Mouse (Mus musculus) MEL (cell line): Measurements from ENCODE around the gene Polg. TPM values are rescaled to one million over a fixed set of nuclear protein-coding genes. Genes with fewer than 3 reads are reported as not detected.
A peak's percentile ranks its signal among the peaks of the same experiment; 100 is the strongest.

Experiments
- DNase-seq: peaks from one replicate; pipeline ENCODE4 v3.0.0; 2011; ENCODE audit warnings: low read depth, low spot score
- H3K27ac ChIP-seq: 2 replicates; pipeline ENCODE4 v1.5.1; 2012; ENCODE audit warnings: low read depth, mild to moderate bottlenecking, control low read depth, low read length, moderate library complexity; ENCODE audit not compliant: control insufficient read depth
- H3K27me3 ChIP-seq, 2 experiments: fragments of 150-350 bp in 1 of 2; sonication (generic) in 1 of 2; 2 replicates each; pipeline ENCODE4 v1.6.1; 2012; ENCODE audit warnings: low read length in 2 of 2, mild to moderate bottlenecking in 2 of 2, improper control_type of control experiment in 1 of 2, moderate library complexity in 1 of 2; ENCODE audit not compliant: insufficient read depth in 2 of 2, control insufficient read depth in 1 of 2
- H3K36me3 ChIP-seq, 2 experiments: 2 replicates each; pipeline ENCODE4 v1.6.1; 2012 to 2014; ENCODE audit warnings: low read length in 2 of 2, improper control_type of control experiment in 1 of 2, inconsistent platforms in 1 of 2, mild to moderate bottlenecking in 1 of 2; ENCODE audit not compliant: insufficient read depth in 2 of 2, control insufficient read depth in 1 of 2
- H3K4me1 ChIP-seq, 2 experiments: fragments of 150-350 bp in 1 of 2; sonication (generic) in 1 of 2; 2 replicates each; pipeline ENCODE4 v1.6.1; 2012; ENCODE audit warnings: low read length in 2 of 2, improper control_type of control experiment in 1 of 2, mild to moderate bottlenecking in 1 of 2; ENCODE audit not compliant: insufficient read depth in 2 of 2, control insufficient read depth in 1 of 2
- H3K4me3 ChIP-seq, 2 experiments: fragments of 150-350 bp in 1 of 2; sonication (generic) in 1 of 2; 2 replicates each; pipeline ENCODE4 v1.5.1; 2012; ENCODE audit warnings: low read depth in 2 of 2, low read length in 2 of 2, mild to moderate bottlenecking in 2 of 2, moderate library complexity in 2 of 2, control low read depth in 1 of 2, improper control_type of control experiment in 1 of 2; ENCODE audit not compliant: control insufficient read depth in 1 of 2, insufficient read depth in 1 of 2
- H3K79me2 ChIP-seq: 2 replicates; pipeline ENCODE4 v1.6.1; 2012; ENCODE audit warnings: mild to moderate bottlenecking, low read length, moderate library complexity; ENCODE audit not compliant: control insufficient read depth, poor library complexity, insufficient read depth
- H3K9ac ChIP-seq: 2 replicates; pipeline ENCODE4 v1.6.1; 2012; ENCODE audit warnings: low read depth, mild to moderate bottlenecking, control low read depth, low read length, moderate library complexity; ENCODE audit not compliant: control insufficient read depth, poor library complexity, severe bottlenecking
- H3K9me3 ChIP-seq: fragments of 150-350 bp; sonication (generic); replicated peaks from 2 replicates; pipeline ENCODE4 v1.6.1; 2012; ENCODE audit warnings: mild to moderate bottlenecking, low read length, improper control_type of control experiment, moderate library complexity; ENCODE audit not compliant: insufficient read depth
- BHLHE40 ChIP-seq: IDR thresholded peaks from 2 replicates; pipeline ENCODE4 v1.6.1; 2012; ENCODE audit warnings: low read depth, mild to moderate bottlenecking, inconsistent platforms, low read length, improper control_type of control experiment, borderline replicate concordance
- CHD1 ChIP-seq: IDR thresholded peaks from 2 replicates; pipeline ENCODE4 v1.6.1; 2012; ENCODE audit warnings: low read depth, mild to moderate bottlenecking, inconsistent platforms, low read length, improper control_type of control experiment
- CTCF ChIP-seq, 3 experiments: IDR thresholded peaks in 2 of 3; conservative IDR thresholded peaks in 1 of 3; 2 replicates each; pipeline ENCODE4 v1.5.1; 2011 to 2012; ENCODE audit warnings: low read length in 3 of 3, low read depth in 2 of 3, mild to moderate bottlenecking in 2 of 3, improper control_type of control experiment in 1 of 3, inconsistent platforms in 1 of 3, mixed read lengths in 1 of 3, moderate library complexity in 1 of 3; ENCODE audit not compliant: control insufficient read depth in 1 of 3, insufficient read depth in 1 of 3, poor library complexity in 1 of 3, severe bottlenecking in 1 of 3
- E2F4 ChIP-seq: IDR thresholded peaks from 2 replicates; pipeline ENCODE4 v1.6.1; 2011; ENCODE audit warnings: low read depth, low read length, improper control_type of control experiment, borderline replicate concordance
- ELF1 ChIP-seq: IDR thresholded peaks from 2 replicates; pipeline ENCODE4 v1.6.1; 2014; ENCODE audit warnings: low read depth, mild to moderate bottlenecking, inconsistent platforms, low read length, improper control_type of control experiment, moderate library complexity
- EP300 ChIP-seq, 2 experiments: IDR thresholded peaks; 2 replicates each; pipeline ENCODE4 v1.6.1; 2011; ENCODE audit warnings: improper control_type of control experiment in 2 of 2, low read length in 2 of 2, low read depth in 1 of 2, mild to moderate bottlenecking in 1 of 2
- GABPA ChIP-seq: IDR thresholded peaks from 2 replicates; pipeline ENCODE4 v1.6.1; 2012; ENCODE audit warnings: low read depth, mild to moderate bottlenecking, inconsistent platforms, low read length, improper control_type of control experiment, moderate library complexity
- HCFC1 ChIP-seq: IDR thresholded peaks from 2 replicates; pipeline ENCODE4 v1.6.1; 2012; ENCODE audit warnings: low read depth, mild to moderate bottlenecking, inconsistent platforms, low read length, improper control_type of control experiment, moderate library complexity
- JUND ChIP-seq: IDR thresholded peaks from 2 replicates; pipeline ENCODE4 v1.6.1; 2011; ENCODE audit warnings: low read depth, mild to moderate bottlenecking, improper control_type of control experiment, low read length
- KAT2A ChIP-seq: conservative IDR thresholded peaks from 2 replicates; pipeline ENCODE4 v1.6.1; 2012; ENCODE audit warnings: low read depth, low read length, improper control_type of control experiment, inconsistent platforms
- MAFK ChIP-seq: IDR thresholded peaks from 2 replicates; pipeline ENCODE4 v1.6.1; 2011; ENCODE audit warnings: low read depth, mild to moderate bottlenecking, low read length, improper control_type of control experiment, borderline replicate concordance
- MAX ChIP-seq: IDR thresholded peaks from 2 replicates; pipeline ENCODE4 v1.6.1; 2011; ENCODE audit warnings: low read length, improper control_type of control experiment
- MAZ ChIP-seq: IDR thresholded peaks from 2 replicates; pipeline ENCODE4 v1.6.1; 2012; ENCODE audit warnings: low read depth, mild to moderate bottlenecking, inconsistent platforms, low read length, improper control_type of control experiment
- MEF2A ChIP-seq: IDR thresholded peaks from 2 replicates; pipeline ENCODE4 v1.6.1; 2014; ENCODE audit warnings: low read depth, mild to moderate bottlenecking, inconsistent platforms, low read length, improper control_type of control experiment; ENCODE audit not compliant: poor library complexity, insufficient replicate concordance, severe bottlenecking; ENCODE audit errors: extremely low read depth
- MXI1 ChIP-seq: IDR thresholded peaks from 2 replicates; pipeline ENCODE4 v1.6.1; 2011; ENCODE audit warnings: mild to moderate bottlenecking, low read depth, low read length, improper control_type of control experiment
- MYB ChIP-seq: IDR thresholded peaks from 2 replicates; pipeline ENCODE4 v1.6.1; 2011; ENCODE audit warnings: mild to moderate bottlenecking, low read depth, low read length, improper control_type of control experiment
- NRF1 ChIP-seq: IDR thresholded peaks from 2 replicates; pipeline ENCODE4 v1.6.1; 2014; ENCODE audit warnings: low read depth, mild to moderate bottlenecking, inconsistent platforms, low read length, improper control_type of control experiment, moderate library complexity; ENCODE audit not compliant: poor library complexity, insufficient read depth, severe bottlenecking
- POLR2A ChIP-seq, 2 experiments: IDR thresholded peaks; 2 replicates each; pipeline ENCODE4 v1.6.1; 2011 to 2012; ENCODE audit warnings: low read length in 2 of 2, mild to moderate bottlenecking in 2 of 2, control low read depth in 1 of 2, improper control_type of control experiment in 1 of 2, low read depth in 1 of 2, moderate library complexity in 1 of 2; ENCODE audit not compliant: control insufficient read depth in 1 of 2, insufficient read depth in 1 of 2, poor library complexity in 1 of 2
- RAD21 ChIP-seq: IDR thresholded peaks from 2 replicates; pipeline ENCODE4 v1.6.1; 2011; ENCODE audit warnings: mild to moderate bottlenecking, low read depth, low read length, improper control_type of control experiment
- SIN3A ChIP-seq: IDR thresholded peaks from 2 replicates; pipeline ENCODE4 v1.6.1; 2012; ENCODE audit warnings: low read length, improper control_type of control experiment, inconsistent platforms
- SMC3 ChIP-seq: IDR thresholded peaks from 2 replicates; pipeline ENCODE4 v1.6.1; 2011; ENCODE audit warnings: low read depth, low read length, improper control_type of control experiment
- TBP ChIP-seq: IDR thresholded peaks from 2 replicates; pipeline ENCODE4 v1.8.0; 2011; ENCODE audit warnings: low read depth, low read length, improper control_type of control experiment
- TCF12 ChIP-seq: IDR thresholded peaks from 2 replicates; pipeline ENCODE4 v1.6.1; 2014; ENCODE audit warnings: low read depth, mild to moderate bottlenecking, inconsistent platforms, low read length, improper control_type of control experiment, moderate library complexity
- USF1 ChIP-seq: IDR thresholded peaks from 2 replicates; pipeline ENCODE4 v1.6.1; 2014; ENCODE audit warnings: low read depth, mild to moderate bottlenecking, inconsistent platforms, low read length, improper control_type of control experiment, moderate library complexity
- USF2 ChIP-seq, 2 experiments: IDR thresholded peaks; 2 replicates each; pipeline ENCODE4 v1.6.1; 2011 to 2012; ENCODE audit warnings: improper control_type of control experiment in 2 of 2, low read length in 2 of 2, borderline replicate concordance in 1 of 2, inconsistent platforms in 1 of 2, low read depth in 1 of 2, mild to moderate bottlenecking in 1 of 2; ENCODE audit not compliant: insufficient read depth in 1 of 2
- ZC3H11A ChIP-seq: IDR thresholded peaks from 2 replicates; pipeline ENCODE4 v1.6.1; 2012; ENCODE audit warnings: low read depth, mild to moderate bottlenecking, inconsistent platforms, low read length, improper control_type of control experiment
- ZKSCAN1 ChIP-seq: IDR thresholded peaks from 2 replicates; pipeline ENCODE4 v1.6.1; 2012; ENCODE audit warnings: low read depth, mild to moderate bottlenecking, inconsistent platforms, low read length, improper control_type of control experiment, moderate library complexity
- ZMIZ1 ChIP-seq: IDR thresholded peaks from 2 replicates; pipeline ENCODE4 v1.6.1; 2012; ENCODE audit warnings: low read depth, mild to moderate bottlenecking, inconsistent platforms, low read length, improper control_type of control experiment, moderate library complexity
- ZNF384 ChIP-seq: IDR thresholded peaks from 2 replicates; pipeline ENCODE4 v1.6.1; 2012; ENCODE audit warnings: low read depth, mild to moderate bottlenecking, inconsistent platforms, low read length, improper control_type of control experiment
- polyA plus RNA-seq, 2 experiments: library from polyadenylated mRNA; stranded (reverse) in 1 of 2; unstranded in 1 of 2; fragments of >175 nt in 1 of 2; fragments of >200 nt in 1 of 2; gene quantifications; 2 replicates each; pipeline versions ENCODE4 v1.2.1 to v1.2.4; 2012; ENCODE audit warnings: low replicate concordance in 2 of 2, low read depth in 1 of 2; ENCODE audit not compliant: insufficient read length in 2 of 2, insufficient read depth in 1 of 2, missing spikeins in 1 of 2
- total RNA-seq: library from RNA; depleted of rRNA; stranded (reverse); fragments of 300-350 nt; gene quantifications from 2 replicates; pipeline ENCODE4 v1.2.3, GENCODE M21; 2012

The Polg gene
- total and polyA plus RNA-seq, 3 experiments: 82.7 to 129 TPM; not detected in 1

DNA sequence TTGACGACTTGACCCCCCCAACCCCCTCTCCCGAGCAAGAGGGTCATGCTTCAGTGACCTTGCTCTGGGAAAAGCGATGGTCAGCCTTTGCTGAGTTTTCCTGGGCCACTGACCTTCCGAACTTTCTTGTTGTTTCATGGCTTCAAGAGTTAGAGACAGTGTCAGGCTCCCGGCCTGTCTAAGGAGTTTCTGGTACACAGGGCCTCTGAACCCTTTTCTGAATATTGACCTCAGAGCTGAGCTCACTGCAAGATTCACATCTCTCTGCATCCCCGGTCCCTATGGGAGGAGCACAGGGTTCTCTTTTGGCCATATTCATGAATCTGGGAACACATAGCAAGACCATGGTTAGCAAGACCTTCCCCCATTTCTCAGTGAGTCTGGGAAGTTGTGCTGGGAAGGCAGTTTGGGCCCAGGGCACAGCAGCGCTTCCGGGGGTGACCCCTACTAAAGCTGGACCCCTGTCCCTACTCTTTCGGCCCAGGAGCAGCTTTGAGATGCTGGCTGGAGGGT, 30.7 kb upstream of the Polg start:
- H3K79me2 ChIP-seq: no peaks in the 10 kb centered on the region
- no peak overlapping the region for H3K27ac ChIP-seq
- TF ChIP-seq MAFK (no peak), MEF2A (no peak), ELF1 (no peak), MXI1 (no peak), SIN3A (no peak), ZC3H11A (no peak), TBP (no peak), E2F4 (no peak), MYB (no peak), POLR2A (IDR thresholded peaks at IDR 0.05; ENCODE audit: control insufficient read depth in 1 of 2, insufficient read depth in 1 of 2, low read depth in 1 of 2, low read length in 2 of 2, poor library complexity in 1 of 2) (no peak)
- H3K9ac ChIP-seq: no peak overlapping the region
- no peaks in the 10 kb centered on the region for H3K36me3 ChIP-seq
- H3K4me3 ChIP-seq: no peak overlapping the region
- H3K4me1 ChIP-seq: peaks cover 0 to 4% of the 10 kb centered on the region in 2 experiments; a peak in 1 of 4 replicates
- no peak for DNase-seq
- H3K9me3 ChIP-seq: no peaks in the 10 kb centered on the region
- 0 out of 4 replicates have a peak, but pooled peaks cover 0 to 3% of the 10 kb centered on the region in 2 experiments for H3K27me3 ChIP-seq

DNA sequence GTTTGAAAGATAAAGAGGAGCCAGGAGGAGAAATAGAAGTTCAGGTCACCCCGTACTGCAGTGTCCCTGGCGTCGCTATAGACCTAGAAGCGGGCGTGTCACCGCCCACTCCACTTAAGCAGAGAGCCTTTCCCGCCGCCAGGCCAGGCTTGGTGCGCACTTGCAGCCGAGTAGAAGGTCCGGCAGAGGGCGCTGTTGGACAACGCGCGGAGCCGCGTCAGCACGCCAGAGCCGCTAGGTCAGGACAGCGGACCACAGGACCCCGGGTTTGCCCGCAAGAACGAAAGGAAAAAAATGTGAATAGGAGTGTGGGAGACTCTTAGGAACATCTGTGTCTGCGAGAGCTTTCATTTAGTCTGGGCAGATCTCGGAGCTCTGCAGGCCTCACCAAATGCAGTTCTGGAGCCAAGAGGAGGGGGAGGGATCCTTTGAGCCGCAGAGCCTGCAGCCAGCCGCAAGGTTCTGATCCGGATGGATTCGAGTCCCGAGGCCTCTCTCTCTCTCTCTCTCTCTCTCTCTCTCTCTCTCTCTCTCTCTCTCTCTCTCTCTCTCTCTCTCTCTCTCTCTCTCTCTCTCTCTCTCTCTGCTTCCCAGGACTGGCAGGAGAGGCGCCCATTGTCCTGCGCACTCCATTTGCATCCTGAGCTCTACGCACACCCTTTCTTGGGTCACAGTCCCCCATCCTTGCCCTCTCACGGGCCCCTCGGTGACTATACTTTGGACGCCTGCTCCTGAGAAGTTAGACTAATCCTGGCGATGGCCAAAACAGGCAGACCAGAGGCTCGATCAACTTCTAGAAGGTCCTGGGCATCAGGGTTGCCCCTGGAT, 30.0 kb upstream of the Polg start:
- Histone ChIP-seq H3K27me3 (0 out of 4 replicates have a peak, but pooled peaks cover 0 to 3% of the 10 kb centered on the region in 2 experiments), H3K79me2 (no peaks in the 10 kb centered on the region), H3K36me3 (no peaks in the 10 kb centered on the region), H3K9me3 (no peaks in the 10 kb centered on the region), H3K9ac (peak overlapping the region; percentile 49), H3K4me1 (peaks cover 0 to 4% of the 10 kb centered on the region in 2 experiments; a peak in 1 of 4 replicates), H3K4me3 (peak overlapping the region; percentile 56 to 67), H3K27ac (no peak overlapping the region)
- peak; percentile 89 for DNase-seq
- TF ChIP-seq GABPA: no peak
- peak; percentile 34 for TF ChIP-seq ZC3H11A
- peak; percentile 75 to 99 (median 95) for TF ChIP-seq CTCF (IDR thresholded peaks at IDR 0.05 in 2 of 3, conservative IDR thresholded peaks at IDR 0.05 in 1 of 3; ENCODE audit: control insufficient read depth in 1 of 3, insufficient read depth in 1 of 3, low read depth in 2 of 3, low read length in 3 of 3, poor library complexity in 1 of 3, severe bottlenecking in 1 of 3)
- TF ChIP-seq MAZ: no peak
- peak; percentile 75 for TF ChIP-seq SMC3
- TF ChIP-seq TCF12: no peak
- no peak for TF ChIP-seq USF1
- TF ChIP-seq EP300 (IDR thresholded peaks at IDR 0.05; ENCODE audit: low read depth in 1 of 2, low read length in 2 of 2): peak in 1 of 2 experiments; percentile 22; a peak in 1 of 4 replicates
- TF ChIP-seq ZMIZ1: no peak
- 0 out of 2 replicates have a peak, but pooled peaks have one; percentile 21 for TF ChIP-seq MAX
- TF ChIP-seq CHD1: no peak
- no peak for TF ChIP-seq NRF1
- TF ChIP-seq RAD21: peak; percentile 76
- TF ChIP-seq JUND: no peak
- no peak for TF ChIP-seq ZKSCAN1
- no peak for TF ChIP-seq HCFC1
- TF ChIP-seq MEF2A: no peak
- TF ChIP-seq USF2 (IDR thresholded peaks at IDR 0.05; ENCODE audit: borderline replicate concordance in 1 of 2, insufficient read depth in 1 of 2, low read depth in 1 of 2, low read length in 2 of 2): no peak
- no peak for TF ChIP-seq KAT2A
- no peak for TF ChIP-seq MYB
- no peak for TF ChIP-seq ZNF384
- no peak for TF ChIP-seq BHLHE40
- peak; percentile 25; the same call in 1 of the 2 replicates for TF ChIP-seq SIN3A
